Mouse (Mus musculus) limb, embryonic 12.5 days (tissue): ENCODE measurements at regions not wholly inside any gene's neighbourhood (a gene's known extent, or its start where the extent isn't known, plus 50 kb on each side); places are given as distances from the start of the nearest gene placed in this dataset.

Experiments used
- ATAC-seq: fragments of 200-750 bp; cut with Nextera tagmentation; 2 replicates; pipeline ENCODE4 v1.8.0; 2017; ENCODE audit warnings: low read depth, moderate TSS enrichment; ENCODE audit not compliant: insufficient number of reproducible peaks, insufficient read depth, low FRiP score, low TSS enrichment
- H3K27ac ChIP-seq: fragments of 300-500 bp; sonication (generic); 2 replicates; pipeline ENCODE4 v1.5.1; 2016; ENCODE audit warnings: mild to moderate bottlenecking, moderate library complexity
- H3K27me3 ChIP-seq: fragments of 300-500 bp; sonication (generic); 2 replicates; pipeline ENCODE4 v1.6.1; 2016; ENCODE audit warnings: mild to moderate bottlenecking, moderate library complexity
- H3K36me3 ChIP-seq: fragments of 300-500 bp; sonication (generic); 2 replicates; pipeline ENCODE4 v1.6.1; 2016; ENCODE audit warnings: mild to moderate bottlenecking, moderate library complexity
- H3K4me1 ChIP-seq: fragments of 300-500 bp; sonication (generic); replicated peaks from 2 replicates; pipeline ENCODE4 v1.6.1; 2016
- H3K4me2 ChIP-seq: fragments of 300-500 bp; sonication (generic); 2 replicates; pipeline ENCODE4 v1.6.1; 2016; ENCODE audit warnings: mild to moderate bottlenecking, moderate library complexity
- H3K4me3 ChIP-seq: fragments of 300-500 bp; sonication (generic); replicated peaks from 2 replicates; pipeline ENCODE4 v1.5.1; 2016; ENCODE audit warnings: mild to moderate bottlenecking
- H3K9ac ChIP-seq: fragments of 300-500 bp; sonication (generic); replicated peaks from 2 replicates; pipeline ENCODE4 v1.6.1; 2016; ENCODE audit warnings: mild to moderate bottlenecking, moderate library complexity
- H3K9me3 ChIP-seq: fragments of 300-500 bp; sonication (generic); 2 replicates; pipeline ENCODE4 v1.6.1; 2016; ENCODE audit warnings: mild to moderate bottlenecking, moderate library complexity
- WGBS: fragments of 180-500 bp; shearing (Covaris S2); methylation state at CpG from one replicate; pipeline ENCODE4 v1.1.7; 2016; 5-methylcytosine and 5-hydroxymethylcytosine counted together

DNA sequence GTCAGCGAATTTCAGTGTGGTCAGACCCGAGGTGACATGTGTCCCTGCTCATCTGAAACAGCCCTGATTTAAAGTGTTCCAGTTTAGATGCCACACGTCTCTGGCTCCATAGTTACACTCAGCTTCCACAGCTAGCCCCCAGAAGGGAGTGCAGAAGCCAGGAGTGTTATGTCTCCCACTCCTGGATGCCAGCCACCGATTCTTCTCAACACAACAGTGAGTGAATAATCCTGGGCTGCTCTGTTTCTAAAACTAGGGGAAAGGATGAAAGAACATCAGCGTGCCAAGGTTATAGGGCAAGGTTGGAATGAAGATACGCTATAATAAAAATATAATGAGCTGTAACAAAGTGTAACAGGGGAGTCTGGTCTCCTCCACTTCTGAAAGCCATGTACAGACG is 51.5 kb upstream of the Stmnd1 start:
- no peak for ATAC-seq
- no peaks in the 10 kb centered on the region for H3K27me3 ChIP-seq
- no peak overlapping the region for H3K9ac ChIP-seq
- H3K27ac ChIP-seq: no peak overlapping the region
- H3K9me3 ChIP-seq: no peaks in the 10 kb centered on the region
- H3K4me1 ChIP-seq: peaks cover 11% of the 10 kb centered on the region
- H3K4me3 ChIP-seq: no peak overlapping the region
- no peaks in the 10 kb centered on the region for H3K36me3 ChIP-seq
- 69% methylated on average over 7 of the region's 7 CpGs for WGBS
- no peak overlapping the region for H3K4me2 ChIP-seq

DNA sequence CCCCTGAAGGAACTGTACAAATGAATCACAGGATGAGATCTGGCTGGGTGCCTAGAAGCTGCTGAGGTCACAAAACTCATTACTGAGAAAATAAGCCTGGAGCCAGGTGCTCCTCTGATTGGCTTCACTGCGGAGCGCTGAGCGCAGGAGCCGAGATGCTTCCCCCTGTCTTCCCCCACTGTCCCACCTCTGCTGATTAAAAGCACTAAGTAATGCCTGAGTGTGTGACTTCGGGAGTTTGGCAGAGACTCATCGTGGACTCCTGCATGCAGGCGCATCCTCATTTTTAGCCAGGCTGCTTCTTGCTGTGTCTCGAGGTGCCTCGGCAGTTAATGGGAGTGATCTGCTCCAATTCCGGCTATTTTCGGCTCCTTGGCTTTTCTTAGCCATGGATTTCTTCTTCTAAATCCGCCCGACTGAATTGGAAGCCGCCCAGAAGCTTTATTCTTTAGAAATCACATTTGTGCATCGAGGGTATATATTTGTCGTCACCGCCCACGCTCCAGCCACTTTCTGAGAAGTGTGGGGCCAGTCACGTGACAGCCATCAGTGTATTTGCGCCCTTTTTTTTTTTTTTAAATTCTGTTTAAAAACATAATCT is 55.3 kb upstream of the Stmnd1 start:
- ATAC-seq: no peak

DNA sequence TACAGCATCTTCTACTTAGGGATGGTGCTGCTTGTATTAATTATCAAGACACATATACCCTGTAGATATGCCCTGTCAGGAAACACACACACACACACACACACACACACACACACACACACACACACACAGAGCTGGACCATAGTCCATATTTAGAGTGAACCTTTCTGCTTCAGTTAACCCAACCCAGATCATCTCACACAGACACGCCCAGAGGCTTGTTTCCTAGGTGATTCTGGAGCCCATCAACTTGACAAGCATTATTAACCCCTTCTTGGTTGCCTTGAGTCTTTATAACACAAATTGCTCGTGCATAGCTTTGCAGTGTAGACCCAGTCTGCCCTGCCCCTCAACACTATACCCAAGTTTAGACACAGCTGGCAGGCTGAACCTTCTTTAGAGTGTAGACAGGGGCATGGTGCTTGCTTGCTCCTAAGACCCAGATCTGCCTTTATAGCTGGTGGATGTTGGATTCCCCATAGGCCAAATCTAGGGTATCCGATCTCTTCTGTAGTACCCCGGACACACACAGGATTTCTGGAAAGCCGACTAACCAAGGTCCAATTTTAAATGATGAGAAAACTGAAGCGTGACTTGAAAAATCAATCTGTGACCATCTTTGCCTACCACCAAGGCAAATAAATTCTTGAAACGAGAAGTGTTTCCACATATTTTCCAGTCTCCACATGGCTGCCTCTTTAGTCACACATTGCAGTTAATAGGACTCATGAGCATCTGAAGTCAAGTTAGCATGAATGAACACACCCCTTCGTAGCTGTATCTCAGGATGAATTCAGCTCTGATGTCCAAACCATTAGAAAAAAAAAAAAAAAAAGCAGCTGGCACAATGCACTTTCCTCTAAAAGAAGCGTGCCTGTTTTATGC is 56.3 kb upstream of the Stmnd1 start:
- H3K27me3 ChIP-seq: no peaks in the 10 kb centered on the region
- 67% methylated on average over 9 of the region's 9 CpGs for WGBS
- no peak overlapping the region for H3K4me3 ChIP-seq
- no peak overlapping the region for H3K9ac ChIP-seq
- no peak overlapping the region for H3K4me2 ChIP-seq
- H3K4me1 ChIP-seq: peaks cover 13% of the 10 kb centered on the region
- no peaks in the 10 kb centered on the region for H3K9me3 ChIP-seq
- H3K27ac ChIP-seq: no peak overlapping the region
- H3K36me3 ChIP-seq: no peaks in the 10 kb centered on the region
- no peak for ATAC-seq

More for the DNA sequence above, 55.3 kb upstream of the Stmnd1 start:
- H3K9ac ChIP-seq: no peak overlapping the region
- no peaks in the 10 kb centered on the region for H3K9me3 ChIP-seq
- no peak overlapping the region for H3K4me2 ChIP-seq
- WGBS: 72% methylated on average over 20 of the region's 20 CpGs
- H3K27ac ChIP-seq: no peak overlapping the region
- no peaks in the 10 kb centered on the region for H3K27me3 ChIP-seq
- H3K36me3 ChIP-seq: no peaks in the 10 kb centered on the region
- H3K4me3 ChIP-seq: no peak overlapping the region
- H3K4me1 ChIP-seq: peaks cover 13% of the 10 kb centered on the region

- Histone ChIP-seq H3K9me3 (no peaks in the 10 kb centered on the region), H3K27me3 (no peaks in the 10 kb centered on the region), H3K4me1 (0 out of 2 replicates have a peak, but pooled peaks cover 4% of the 10 kb centered on the region), H3K4me3 (no peak overlapping the region), H3K4me2 (no peak overlapping the region), H3K27ac (no peak overlapping the region), H3K9ac (no peak overlapping the region), H3K36me3 (no peaks in the 10 kb centered on the region)
- WGBS: 89% methylated on average over 3 of the region's 3 CpGs
- ATAC-seq: no peak
These were observed 70.0 kb upstream of the Stmnd1 start for GRCm38 (mm10) chr13:46203551-46203950.

DNA sequence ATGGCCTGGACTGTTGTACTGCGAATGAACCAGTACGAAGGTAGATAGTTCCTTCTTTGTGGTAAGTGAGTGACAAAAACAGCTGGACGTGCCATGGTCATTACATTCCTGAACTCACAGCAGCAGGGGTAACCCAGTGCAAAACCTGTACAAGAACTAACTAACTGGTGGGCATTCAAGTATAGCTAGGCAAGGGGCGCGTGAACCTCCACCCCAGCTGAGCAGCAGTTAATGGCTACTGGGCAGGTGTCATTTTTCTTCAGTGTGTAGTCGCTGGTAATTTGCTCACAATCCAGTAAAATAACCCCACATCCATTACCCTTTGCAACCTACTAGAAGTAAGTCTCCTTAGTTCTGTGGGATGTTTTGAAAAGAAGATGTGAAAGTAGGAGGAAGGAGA is 70.9 kb upstream of the Stmnd1 start:
- no peak for ATAC-seq
- Histone ChIP-seq H3K36me3 (no peaks in the 10 kb centered on the region), H3K9me3 (no peaks in the 10 kb centered on the region), H3K9ac (no peak overlapping the region), H3K4me2 (no peak overlapping the region), H3K4me1 (0 out of 2 replicates have a peak, but pooled peaks cover 4% of the 10 kb centered on the region), H3K27ac (no peak overlapping the region), H3K27me3 (no peaks in the 10 kb centered on the region), H3K4me3 (no peak overlapping the region)
- WGBS: 75% methylated on average over 6 of the region's 6 CpGs

GRCm38 (mm10) chr13:46201029-46201599 is 72.4 kb upstream of the Stmnd1 start:
- Histone ChIP-seq H3K4me3 (no peak overlapping the region), H3K9ac (no peak overlapping the region), H3K4me2 (no peak overlapping the region), H3K36me3 (no peaks in the 10 kb centered on the region), H3K4me1 (0 out of 2 replicates have a peak, but pooled peaks cover 4% of the 10 kb centered on the region), H3K27ac (no peak overlapping the region), H3K27me3 (no peaks in the 10 kb centered on the region), H3K9me3 (0 out of 2 replicates have a peak, but pooled peaks cover 5% of the 10 kb centered on the region)
- no peak for ATAC-seq
- 64% methylated on average over 14 of the region's 14 CpGs for WGBS

GRCm38 (mm10) chr13:46193131-46193530 is 80.4 kb upstream of the Stmnd1 start:
- Histone ChIP-seq H3K36me3 (no peaks in the 10 kb centered on the region), H3K4me2 (no peak overlapping the region), H3K9me3 (0 out of 2 replicates have a peak, but pooled peaks cover 5% of the 10 kb centered on the region), H3K4me3 (no peak overlapping the region), H3K9ac (no peak overlapping the region), H3K27me3 (no peaks in the 10 kb centered on the region), H3K4me1 (no peaks in the 10 kb centered on the region), H3K27ac (no peak overlapping the region)
- no peak for ATAC-seq
- WGBS: 89% methylated on average over 1 of the region's 1 CpGs

DNA sequence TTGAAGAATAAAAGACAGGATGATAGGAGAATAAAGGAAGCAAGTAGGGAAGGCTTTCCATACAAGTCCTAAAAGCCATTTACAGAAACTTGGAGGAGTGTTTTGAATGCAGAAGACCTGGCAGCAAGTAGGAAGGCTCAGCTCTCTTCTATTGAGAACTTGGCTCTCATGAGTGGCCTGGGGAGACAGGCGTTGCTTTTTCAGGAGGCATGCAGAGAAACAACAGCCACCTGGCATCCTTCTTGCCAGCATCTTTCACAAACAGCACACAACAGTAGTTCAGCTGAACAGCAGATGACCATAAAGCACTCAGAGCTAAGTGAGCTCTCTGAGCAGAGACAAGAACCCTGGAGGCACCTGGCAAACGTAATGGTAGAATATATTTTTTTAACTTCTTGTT is 83.8 kb upstream of the Stmnd1 start:
- Histone ChIP-seq H3K27me3 (no peaks in the 10 kb centered on the region), H3K4me1 (no peaks in the 10 kb centered on the region), H3K9me3 (0 out of 2 replicates have a peak, but pooled peaks cover 5% of the 10 kb centered on the region), H3K36me3 (no peaks in the 10 kb centered on the region), H3K4me2 (no peak overlapping the region), H3K4me3 (no peak overlapping the region), H3K9ac (no peak overlapping the region), H3K27ac (no peak overlapping the region)
- 74% methylated on average over 2 of the region's 2 CpGs for WGBS
- no peak for ATAC-seq

- 78% methylated on average over 8 of the region's 8 CpGs for WGBS
- no peak for ATAC-seq
- Histone ChIP-seq H3K4me2 (no peak overlapping the region), H3K9me3 (0 out of 2 replicates have a peak, but pooled peaks cover 5% of the 10 kb centered on the region), H3K4me3 (no peak overlapping the region), H3K27me3 (no peaks in the 10 kb centered on the region), H3K4me1 (peaks cover 15% of the 10 kb centered on the region), H3K9ac (no peak overlapping the region), H3K36me3 (no peaks in the 10 kb centered on the region), H3K27ac (no peak overlapping the region)
These were observed 90.7 kb upstream of the Stmnd1 start for GRCm38 (mm10) chr13:46182851-46183250.

GRCm38 (mm10) chr13:46180606-46181133 is 92.9 kb upstream of the Stmnd1 start:
- Histone ChIP-seq H3K36me3 (no peaks in the 10 kb centered on the region), H3K4me2 (no peak overlapping the region), H3K27me3 (no peaks in the 10 kb centered on the region), H3K4me1 (peaks cover 15% of the 10 kb centered on the region), H3K9ac (no peak overlapping the region), H3K4me3 (no peak overlapping the region), H3K27ac (no peak overlapping the region), H3K9me3 (0 out of 2 replicates have a peak, but pooled peaks cover 5% of the 10 kb centered on the region)
- ATAC-seq: no peak
- WGBS: 60% methylated on average over 12 of the region's 12 CpGs

GRCm38 (mm10) chr13:46179916-46180315 is 93.6 kb upstream of the Stmnd1 start:
- Histone ChIP-seq H3K4me2 (no peak overlapping the region), H3K9ac (no peak overlapping the region), H3K27ac (no peak overlapping the region), H3K36me3 (no peaks in the 10 kb centered on the region), H3K9me3 (no peaks in the 10 kb centered on the region), H3K4me1 (peaks cover 15% of the 10 kb centered on the region), H3K4me3 (no peak overlapping the region), H3K27me3 (no peaks in the 10 kb centered on the region)
- ATAC-seq: no peak
- WGBS: 89% methylated on average over 3 of the region's 3 CpGs
